12 mouse cellular contexts compared by ENCODE assay signal in the genomic region with DNA sequence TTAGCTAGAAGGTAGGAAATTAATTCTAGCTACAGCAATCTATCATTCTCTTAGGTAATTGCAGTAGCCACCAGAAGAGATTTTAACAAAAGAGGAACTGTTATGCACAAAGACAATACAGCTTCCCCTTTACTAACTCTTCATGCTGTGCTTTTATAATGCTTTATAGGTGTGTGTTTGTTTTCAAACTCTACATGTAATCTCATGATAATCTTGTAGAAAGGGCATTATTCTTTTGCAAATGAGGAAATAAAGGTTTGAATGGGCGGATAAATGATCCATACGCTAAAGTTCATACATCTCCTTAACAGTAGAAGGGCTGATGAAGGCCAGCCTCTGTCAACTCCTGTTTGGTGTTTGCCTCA.
"Had no signal": no experiment of that assay in that cellular context is flagged by ENCODE, and none has a peak within 500 bp of the region (broad histone marks: within the 10 kb centered on the region; RNA-seq: fewer than 3 reads in every experiment).

No protein-coding gene starts in this region.

- H3K9me3 ChIP-seq: limb, embryonic 15.5 days; liver, embryonic 12.5 days; midbrain, embryonic 13.5 days; neural tube, embryonic 15.5 days had no signal

- H3K9ac ChIP-seq: limb, embryonic 15.5 days; liver, embryonic 12.5 days; lung, embryonic 14.5 days; midbrain, embryonic 13.5 days; neural tube, embryonic 15.5 days had no signal

- H3K36me3 ChIP-seq: limb, embryonic 15.5 days; liver, embryonic 12.5 days; midbrain, embryonic 13.5 days; neural tube, embryonic 15.5 days had no signal

- H3K4me2 ChIP-seq: limb, embryonic 15.5 days; liver, embryonic 12.5 days; lung, embryonic 14.5 days; midbrain, embryonic 13.5 days; neural tube, embryonic 15.5 days had no signal

- H3K27me3 ChIP-seq: limb, embryonic 15.5 days; liver, embryonic 12.5 days; midbrain, embryonic 13.5 days; neural tube, embryonic 15.5 days had no signal

- ATAC-seq: liver, embryonic 12.5 days; midbrain, embryonic 13.5 days had no signal

- H3K27ac ChIP-seq: kidney, postnatal 0 days; left cerebral cortex, adult 2 months; limb, embryonic 15.5 days; liver, embryonic 12.5 days; midbrain, embryonic 13.5 days; neural tube, embryonic 15.5 days had no signal

- H3K4me3 ChIP-seq: left cerebral cortex, adult 2 months; limb, embryonic 15.5 days; liver, embryonic 12.5 days; midbrain, embryonic 13.5 days; myocyte; neural tube, embryonic 15.5 days had no signal

- DNase-seq: kidney, adult 8-10 months; kidney, postnatal 4 days; right cerebral cortex, postnatal 14 days; thymus, postnatal 4 days had no signal

- H3K4me1 ChIP-seq: limb, embryonic 15.5 days; liver, embryonic 12.5 days; midbrain, embryonic 13.5 days; neural tube, embryonic 15.5 days had no signal
